Mouse (Mus musculus): ENCODE data around the gene Tha1. TPM values are rescaled to one million over a fixed set of nuclear protein-coding genes. Genes with fewer than 3 reads are reported as not detected.
"Not testable (repeated sequence)": the region's sequence is repeated elsewhere in the genome, so short reads cannot be mapped to it uniquely, and the experiment has no call there.

The Tha1 gene
- total RNA-seq, 2 experiments from 2014 or later: 2.1 to 3.3 TPM

DNA sequence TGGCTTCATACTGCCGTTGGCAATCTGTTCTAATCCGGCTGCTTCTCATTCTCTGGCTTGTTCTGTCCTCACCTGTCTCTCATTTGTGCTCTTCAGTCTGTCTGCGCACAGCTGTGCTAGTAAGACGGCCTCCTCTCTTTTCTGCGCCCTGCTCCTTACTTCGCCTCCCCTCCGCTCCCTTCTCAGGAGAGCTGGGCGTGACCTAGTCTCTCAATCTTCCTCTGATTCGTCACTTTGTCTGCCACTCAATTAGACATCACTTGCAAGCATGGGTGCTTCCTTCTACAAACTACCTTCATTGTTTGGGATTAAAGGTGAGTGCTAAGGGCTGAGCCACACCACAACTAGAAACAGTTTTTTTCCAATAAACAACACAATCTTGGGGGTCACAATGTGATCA, 19.0 kb downstream of the Tha1 start:
- DNase-seq: no peak
- intact Hi-C loops (cut with DNase I): no loop called here

DNA sequence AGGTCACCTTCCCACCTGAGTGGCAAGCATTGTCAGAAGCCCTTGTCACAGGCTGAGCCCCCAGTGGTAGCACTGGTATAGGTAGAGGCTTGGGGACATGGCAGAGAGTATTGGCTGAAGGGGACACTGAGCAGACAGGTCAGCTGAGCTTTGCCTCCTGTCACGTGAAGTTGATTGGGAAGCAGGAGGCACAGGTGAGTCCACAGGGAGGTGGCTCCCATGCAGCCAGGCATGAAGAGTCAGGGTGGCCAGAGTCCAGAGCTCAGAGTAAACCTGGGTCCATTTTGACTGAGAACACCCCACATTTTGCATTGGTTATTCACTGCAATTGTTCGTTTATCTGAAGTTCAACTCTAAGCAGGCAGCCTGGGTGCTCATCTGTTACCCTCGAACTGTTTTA, 20.4 kb downstream of the Tha1 start:
- intact Hi-C loops (cut with DNase I): no loop called here
- no peak for DNase-seq

DNA sequence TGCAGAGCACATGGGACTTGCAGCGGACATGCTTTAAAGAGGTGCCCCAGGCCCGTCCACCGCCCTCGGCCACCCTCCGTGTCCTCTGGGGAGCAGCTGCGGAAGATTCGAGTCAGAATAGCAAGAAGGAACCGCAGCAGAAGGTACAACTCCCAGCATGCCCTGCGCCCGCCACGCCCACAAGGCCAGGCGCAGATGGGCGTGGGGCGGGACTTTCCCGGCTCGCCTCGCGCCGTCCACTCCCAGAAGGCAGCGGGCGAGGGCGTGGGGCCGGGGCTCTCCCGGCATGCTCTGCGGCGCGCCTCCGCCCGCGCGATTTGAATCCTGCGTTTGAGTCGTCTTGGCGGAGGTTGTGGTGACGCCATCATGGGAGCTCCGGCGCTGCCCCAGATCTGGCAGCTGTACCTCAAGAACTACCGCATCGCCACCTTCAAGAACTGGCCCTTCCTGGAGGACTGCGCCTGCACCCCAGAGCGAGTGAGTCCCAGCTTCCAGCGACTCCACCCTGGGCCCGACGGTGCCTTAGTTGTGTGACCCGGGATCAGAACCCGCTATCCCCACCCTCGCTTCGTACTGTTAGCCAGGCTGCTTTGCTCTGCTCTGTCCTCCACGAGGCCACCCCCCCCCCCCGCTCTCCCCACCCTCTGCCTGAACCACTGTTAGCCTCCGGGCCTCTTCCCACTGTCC, 24.2 kb downstream of the Tha1 start, which contains the start of gene Birc5:
Birc5 (plus strand) TSS at position 267 of the 687 bp plus-strand sequence.
- peak; percentile 98 for DNase-seq
- intact Hi-C loops (cut with DNase I): no loop called here

DNA sequence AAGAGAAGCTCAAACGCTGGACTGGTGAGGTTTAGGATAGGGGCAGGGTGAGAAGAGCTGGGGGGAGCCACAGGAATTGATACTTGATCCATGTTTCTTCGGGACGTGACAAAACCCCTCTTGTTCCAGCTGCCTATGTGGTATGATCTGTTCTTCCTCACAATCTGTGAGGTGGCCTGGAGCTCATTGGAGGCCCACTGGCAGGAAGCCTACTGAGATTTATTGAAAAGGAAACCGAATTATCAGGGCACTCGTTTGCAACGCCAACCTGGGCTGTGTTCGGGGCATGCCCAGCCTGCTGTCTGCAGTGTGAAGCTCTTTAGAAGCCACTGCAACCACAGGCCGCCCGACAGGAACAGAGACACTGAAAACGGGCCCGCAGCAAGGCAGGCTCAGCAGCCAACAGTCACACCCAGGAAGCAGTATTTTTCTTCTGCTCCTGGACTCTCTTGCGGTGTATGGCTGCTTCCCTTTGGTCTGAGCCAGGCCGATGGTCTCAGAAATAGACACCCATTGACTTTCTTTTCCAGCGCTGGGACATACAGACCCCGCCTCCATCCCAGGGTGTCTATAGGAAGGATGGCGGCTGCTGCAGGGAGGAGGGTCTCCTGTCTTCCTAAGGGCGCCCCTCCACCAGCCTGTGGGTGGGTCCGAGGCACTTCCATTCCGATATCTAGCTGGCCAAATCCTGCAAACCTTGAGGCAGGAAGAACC, 24.9 kb downstream of the Tha1 start:
- DNase-seq: no peak
- intact Hi-C loops (cut with DNase I): no loop called here

DNA sequence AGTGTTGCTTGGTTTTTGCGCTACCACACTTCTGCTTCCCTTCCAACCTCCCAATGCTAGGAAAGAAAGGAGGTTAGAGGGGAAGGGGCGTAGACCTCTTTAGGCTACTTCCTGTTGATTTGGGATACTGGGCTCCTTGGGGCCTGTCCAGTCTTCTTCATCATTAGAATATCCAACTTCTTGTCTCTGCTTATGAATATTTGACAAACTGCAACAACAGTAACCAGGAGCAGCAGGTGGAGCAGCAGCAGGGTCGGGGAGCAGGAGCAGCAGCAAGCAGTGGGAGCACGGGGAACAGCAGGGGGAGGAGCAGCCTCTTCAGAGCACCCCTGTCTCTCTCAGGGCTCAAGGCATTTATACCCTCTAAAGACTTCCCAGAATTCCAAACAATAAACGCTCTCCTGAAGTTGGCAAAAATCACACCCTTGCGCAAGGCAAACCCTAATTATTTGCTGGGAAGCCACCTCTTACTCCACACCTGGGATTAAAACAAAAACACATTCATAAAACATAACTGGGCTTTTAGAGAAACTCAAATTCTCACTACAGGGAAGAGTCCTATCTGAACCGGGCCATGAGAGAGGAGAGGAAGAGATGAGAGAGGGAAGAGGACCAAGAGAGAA, 25.6 kb downstream of the Tha1 start:
- no peak for DNase-seq
- intact Hi-C loops (cut with DNase I): no loop called here

DNA sequence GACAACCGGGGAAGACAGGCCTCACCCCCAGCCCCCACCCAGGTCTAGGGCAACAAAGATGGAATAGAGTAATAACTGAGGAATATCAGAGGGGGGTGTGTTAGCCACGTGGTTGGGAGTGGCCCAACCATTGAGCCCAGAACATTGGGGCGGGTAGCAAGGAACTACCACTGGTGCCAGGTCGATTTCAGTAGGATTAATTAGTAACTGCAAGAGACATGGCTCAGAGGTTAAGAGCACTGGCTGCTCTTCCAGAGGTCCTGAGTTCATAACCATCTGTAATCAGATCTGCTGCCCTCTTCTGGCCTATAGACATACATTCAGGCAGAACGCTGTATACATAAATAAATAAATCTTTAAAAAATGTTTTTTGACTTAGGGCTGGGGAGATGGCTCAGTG, 26.6 kb downstream of the Tha1 start:
- intact Hi-C loops (cut with DNase I): no loop called here
- no peak for DNase-seq

DNA sequence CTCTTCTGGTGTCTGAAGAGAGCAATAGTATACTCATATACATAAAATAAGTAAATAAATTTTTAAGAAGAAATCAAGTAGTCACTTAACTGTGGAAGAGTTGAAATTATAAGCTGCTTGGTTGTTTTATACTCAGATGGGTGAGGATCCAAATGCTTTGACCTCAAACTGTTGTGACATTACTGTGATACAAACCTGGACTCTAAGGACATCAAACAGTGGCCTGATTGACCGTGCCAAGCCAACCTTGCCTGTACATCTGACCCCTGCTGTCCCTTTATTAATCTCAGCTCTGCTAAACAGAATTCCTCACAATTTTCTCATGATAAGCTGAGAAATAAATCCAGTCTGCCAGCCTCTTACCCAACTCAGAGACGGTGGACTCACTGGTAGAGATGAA, 27.6 kb downstream of the Tha1 start:
- intact Hi-C loops (cut with DNase I): no loop called here
- no peak for DNase-seq

DNA sequence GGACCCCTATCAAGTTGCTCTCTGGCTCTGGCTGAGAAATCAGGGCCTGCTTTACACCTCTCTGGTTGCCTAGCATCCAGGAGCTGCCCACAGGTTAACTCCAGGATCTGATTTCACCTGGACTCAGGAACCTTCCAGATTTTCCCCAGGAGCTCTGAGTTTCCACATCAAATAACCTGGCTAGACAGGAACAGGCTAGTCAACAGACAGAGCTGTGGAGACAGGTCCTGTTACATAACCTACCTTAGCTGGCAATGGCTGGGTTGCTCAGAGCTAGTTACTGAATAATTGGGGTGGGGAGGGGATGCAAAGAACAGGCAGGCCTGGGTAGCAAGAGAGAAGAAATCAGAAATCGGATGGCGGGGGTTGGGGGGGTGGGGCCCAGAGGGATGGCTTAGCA, 28.3 kb downstream of the Tha1 start:
- DNase-seq: no peak
- intact Hi-C loops (cut with DNase I): no loop called here

DNA sequence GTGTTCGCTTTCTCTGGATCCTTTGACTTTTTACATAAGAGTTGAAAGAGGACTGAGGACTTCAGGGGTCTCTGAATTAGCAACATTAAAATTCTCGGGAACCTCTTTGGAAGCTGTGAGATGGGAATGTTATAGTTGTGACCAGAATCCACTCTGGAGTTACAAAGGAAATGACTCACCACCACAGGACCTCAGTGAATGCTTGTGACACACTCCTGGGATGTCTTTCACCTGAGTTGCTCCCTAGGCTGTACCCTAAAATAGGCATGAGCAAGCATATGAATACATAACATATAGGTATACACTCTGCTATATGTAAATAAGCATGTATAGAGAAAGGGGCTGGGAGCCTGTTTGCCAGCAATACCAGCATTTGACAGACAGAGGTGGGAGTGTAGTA, 29.8 kb downstream of the Tha1 start:
- intact Hi-C loops (cut with DNase I): no loop called here
- no peak for DNase-seq

DNA sequence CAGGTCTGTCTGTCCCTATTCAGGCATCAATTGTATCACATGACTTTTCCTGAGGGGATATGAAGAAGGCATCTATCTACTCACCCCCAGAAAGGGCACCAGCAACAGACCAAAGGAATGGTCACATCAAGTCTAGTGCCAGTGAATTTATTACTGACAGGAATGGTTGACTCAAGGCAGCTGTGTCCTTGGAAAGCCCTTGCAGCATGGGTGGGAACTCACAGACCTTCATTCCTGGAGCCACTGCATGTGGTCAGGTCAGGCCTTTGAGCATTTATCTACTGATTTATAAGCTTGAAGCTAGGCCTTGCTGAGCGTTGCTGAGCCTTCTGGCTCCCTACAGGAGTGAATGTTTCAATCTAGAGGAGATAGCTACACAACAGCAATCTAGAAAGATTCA, 32.4 kb downstream of the Tha1 start:
- intact Hi-C loops (cut with DNase I): no loop called here
- no peak for DNase-seq

DNA sequence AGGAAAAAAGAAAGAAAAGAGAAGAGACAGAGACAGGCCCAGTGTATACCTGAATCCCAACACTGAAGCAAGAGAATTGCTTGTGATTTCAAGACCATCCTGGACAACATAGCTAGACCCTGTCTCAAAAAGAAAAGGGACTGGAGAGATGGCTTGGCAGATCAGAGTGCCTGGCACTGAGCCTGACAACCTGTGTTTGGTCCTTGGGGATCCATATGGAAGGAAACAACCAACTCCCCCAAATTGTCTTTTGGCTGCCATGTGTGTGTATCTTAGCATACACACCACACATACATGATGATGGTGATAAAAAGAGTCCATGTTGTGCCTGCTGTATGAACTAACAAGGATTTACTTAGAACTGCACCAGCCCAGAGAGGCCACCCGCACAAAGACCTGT, 34.3 kb downstream of the Tha1 start:
- DNase-seq: peak; percentile 34
- intact Hi-C loops (cut with DNase I): no loop called here

DNA sequence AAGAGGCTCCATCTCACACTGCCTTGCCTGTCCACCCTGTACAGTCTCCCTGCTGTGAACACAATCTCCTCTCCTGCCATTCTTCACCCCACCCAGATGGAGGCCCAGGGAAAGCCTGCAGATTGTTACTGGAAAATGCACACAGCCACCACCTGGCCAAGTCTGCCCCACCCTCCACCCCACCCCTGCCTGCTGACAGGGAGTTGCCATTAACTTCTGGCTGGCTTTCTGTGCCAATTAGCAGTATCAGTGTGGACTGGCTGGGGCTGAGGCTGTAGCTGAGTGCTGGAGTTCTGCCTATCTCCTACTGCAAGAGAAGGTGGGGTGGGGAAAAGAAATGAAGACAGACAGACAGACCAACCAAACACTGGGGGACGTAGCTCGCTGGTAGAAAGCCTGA, 34.7 kb downstream of the Tha1 start:
- intact Hi-C loops (cut with DNase I): no loop called here

DNA sequence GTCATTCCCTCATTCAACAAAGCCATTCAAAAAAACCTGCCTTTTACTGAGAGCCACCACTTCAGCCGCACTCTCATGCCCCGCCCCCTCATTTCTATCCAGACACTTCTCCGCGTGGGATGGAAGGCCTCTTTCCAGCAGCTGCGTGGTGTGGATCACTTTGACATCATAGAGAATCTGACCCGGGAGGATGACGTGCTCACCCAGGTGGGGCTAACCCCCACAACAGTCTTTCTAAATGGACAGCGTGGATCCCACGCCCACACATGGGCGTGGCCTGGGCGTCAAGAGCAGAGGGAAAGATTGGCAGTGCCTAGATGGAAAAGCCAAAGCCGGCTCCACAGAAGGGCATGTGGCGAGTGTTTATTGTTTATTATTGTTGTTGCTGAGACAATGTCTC, 37.0 kb downstream of the Tha1 start:
- intact Hi-C loops (cut with DNase I): no loop called here
- DNase-seq: peak; percentile 19

More for the DNA sequence above, 34.7 kb downstream of the Tha1 start:
- DNase-seq: peak; percentile 27

DNA sequence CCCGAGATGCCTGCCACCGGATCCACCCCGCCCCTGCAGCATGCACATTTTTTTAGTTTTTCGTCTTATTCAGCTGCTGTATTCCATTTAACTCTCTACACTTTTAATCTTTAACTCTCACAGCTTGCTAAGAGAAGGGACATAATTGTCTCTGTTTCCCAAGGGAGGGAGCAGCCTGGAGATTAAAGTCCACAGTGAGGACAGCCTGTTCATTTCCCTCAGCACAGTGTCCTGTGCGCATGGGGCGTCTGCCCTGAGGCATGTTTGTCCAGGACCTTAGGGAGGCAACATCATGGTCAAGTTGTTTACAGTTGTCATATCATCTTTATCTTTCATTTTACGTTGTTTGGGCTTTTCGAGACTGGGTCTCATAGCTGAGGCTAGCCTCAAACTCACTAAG, 39.2 kb downstream of the Tha1 start:
- intact Hi-C loops (cut with DNase I): no loop called here
- DNase-seq: no peak

DNA sequence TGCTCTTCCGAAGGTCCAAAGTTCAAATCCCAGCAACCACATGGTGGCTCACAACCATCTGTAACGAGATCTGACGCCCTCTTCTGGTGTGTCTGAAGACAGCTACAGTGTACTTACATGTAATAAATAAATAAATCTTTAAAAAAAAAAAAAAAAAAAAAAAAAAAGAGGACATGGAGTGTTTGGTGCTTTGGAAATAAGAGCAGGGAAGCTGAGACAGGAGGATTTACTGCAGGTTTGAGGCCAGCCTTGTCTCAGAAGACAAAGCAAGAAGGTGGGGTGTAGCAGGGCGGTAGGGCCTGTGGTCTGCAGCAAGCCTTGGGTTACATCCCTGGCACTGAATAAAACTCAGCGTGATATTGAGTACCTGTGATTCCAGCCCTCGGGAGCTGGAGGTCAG, 39.8 kb downstream of the Tha1 start:
- intact Hi-C loops (cut with DNase I): not testable (repeated sequence)

DNA sequence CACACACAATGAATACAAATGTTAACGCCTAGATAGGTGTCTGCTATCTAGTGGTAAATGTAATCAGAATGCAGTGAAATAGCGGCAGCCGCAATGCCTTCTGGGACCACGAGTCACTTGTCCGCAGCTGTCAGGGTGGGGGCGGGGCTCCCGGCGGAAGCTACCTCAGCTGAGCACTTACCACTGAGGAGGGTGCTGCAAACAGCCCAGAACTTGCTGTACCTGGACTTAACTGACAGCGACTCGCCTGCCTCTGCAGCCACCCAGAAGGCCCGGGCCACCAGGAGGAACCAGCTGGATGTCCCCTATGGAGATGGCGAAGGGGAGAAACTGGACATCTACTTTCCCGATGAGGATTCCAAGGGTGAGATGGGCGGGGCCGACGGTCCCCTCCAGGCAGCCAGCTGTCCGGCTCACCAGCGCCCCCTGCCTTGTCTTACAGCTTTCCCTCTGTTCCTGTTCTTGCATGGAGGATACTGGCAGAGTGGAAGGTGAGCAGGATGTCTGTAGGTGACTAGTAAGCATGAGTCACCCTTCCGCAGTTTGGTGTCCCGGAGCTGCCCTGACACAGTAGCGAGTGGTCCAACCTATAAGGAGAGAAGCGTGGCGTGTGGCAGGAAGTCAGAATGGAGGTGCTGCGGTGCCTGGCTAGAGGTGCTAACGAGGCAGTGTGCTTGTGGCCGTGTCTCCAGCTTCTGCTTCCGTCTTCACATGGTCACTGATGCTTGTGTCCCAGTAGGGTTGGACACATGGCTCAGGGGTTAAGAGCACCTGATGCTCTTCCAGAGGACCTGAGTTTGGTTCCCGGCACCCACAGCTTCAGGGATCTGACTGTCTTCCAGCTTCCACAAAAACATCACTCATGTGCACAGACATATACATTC, 41.0 kb downstream of the Tha1 start:
- peak; percentile 69 for DNase-seq
- intact Hi-C loops (cut with DNase I): no loop called here

More for the DNA sequence above, 39.8 kb downstream of the Tha1 start:
- DNase-seq: not testable (repeated sequence)

DNA sequence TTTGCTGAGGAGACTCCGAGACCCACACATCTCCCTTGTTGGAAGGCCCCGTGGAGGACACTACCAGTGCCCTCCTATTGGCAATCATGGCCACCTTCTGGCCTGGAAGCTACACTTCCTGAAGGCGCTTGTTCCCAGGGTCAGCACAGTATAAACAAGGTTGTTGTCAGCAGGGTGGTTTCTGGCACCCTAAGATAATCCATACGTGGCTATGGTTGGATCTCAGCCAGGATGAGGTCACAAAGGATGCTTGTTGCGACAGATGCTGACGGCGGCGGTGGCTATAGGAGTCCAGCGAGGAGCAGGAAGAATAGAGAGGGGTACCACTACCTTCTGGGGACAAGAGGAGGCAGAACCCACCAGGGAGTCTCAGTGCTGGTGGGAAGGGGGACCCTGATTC, 42.9 kb downstream of the Tha1 start:
- intact Hi-C loops (cut with DNase I): no loop called here
- no peak for DNase-seq

DNA sequence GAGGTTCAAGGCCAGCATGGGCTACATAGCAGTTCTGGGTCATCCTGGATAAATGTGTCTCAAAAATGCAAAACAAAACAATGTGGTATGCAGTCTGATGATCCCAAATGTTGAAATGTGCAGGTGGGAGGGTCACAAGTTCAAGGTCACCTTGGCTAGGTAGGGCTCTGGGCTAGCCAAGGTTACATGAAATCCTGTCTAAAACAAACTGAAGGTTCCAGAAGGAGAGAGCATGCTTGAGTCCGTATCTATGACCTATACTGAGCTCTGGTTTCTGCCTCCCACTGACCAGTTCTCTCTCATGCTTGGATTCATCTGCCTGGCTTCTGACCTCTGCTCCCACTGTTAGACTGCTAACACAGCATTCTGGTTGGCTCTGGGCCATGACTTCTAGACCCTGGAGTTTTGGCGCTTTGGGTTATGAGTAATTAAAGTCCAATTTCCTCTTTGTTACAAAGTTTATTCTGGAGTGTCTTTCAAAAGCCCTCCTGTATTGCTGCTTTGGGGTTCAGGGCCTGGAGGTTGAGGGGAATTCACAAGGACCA, 43.5 kb downstream of the Tha1 start:
- DNase-seq: no peak
- intact Hi-C loops (cut with DNase I): loop anchor here (10.0 kb wide), 3 partner anchors 125 to 755 kb away; no protein-coding TSS in a partner anchor

DNA sequence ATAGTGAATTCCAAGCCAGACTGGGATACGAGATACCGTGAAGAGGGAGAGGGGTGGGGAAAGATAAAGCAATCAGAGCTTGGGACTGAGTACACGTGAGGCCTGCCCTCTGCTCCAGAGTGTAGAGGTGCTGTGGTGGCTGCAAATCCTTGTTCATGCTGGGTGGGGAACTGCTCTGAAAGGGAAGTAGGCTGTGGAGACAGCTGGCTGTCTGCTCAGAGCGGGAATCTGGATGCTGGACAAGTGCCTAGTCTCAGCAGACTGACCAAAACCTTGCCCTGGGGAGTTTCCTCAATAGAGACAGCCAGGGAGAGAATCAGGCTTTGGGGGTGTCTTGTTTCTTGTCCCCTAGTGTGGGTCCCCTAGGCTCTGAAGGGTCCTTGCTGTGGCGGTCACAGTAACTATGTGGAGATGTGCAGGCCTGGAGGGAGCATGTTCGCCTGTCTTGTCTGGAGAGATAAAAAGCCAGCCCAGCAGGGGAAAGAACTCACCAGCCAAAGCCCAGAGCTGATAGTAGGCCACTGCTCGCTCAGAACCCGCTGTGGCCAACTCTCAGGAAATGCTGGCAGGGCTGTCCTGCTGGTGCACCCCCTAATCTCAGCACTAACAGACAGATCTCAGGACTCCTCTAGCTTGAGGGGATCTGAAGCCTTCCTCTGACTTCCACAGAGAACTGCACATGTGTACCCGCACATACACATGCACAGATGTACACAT, 44.2 kb downstream of the Tha1 start:
- intact Hi-C loops (cut with DNase I): loop anchor here (10.0 kb wide), 3 partner anchors 124 to 754 kb away; no protein-coding TSS in a partner anchor
- peak; percentile 72 for DNase-seq

Data from left cerebral cortex, postnatal 4 days (tissue).